Mouse (Mus musculus) frontal cortex, postnatal 36 days (tissue): ENCODE measurements around the gene Runx2.

Experiments used
- DNase-seq, 2 experiments: peaks; one replicate each; pipeline ENCODE4 v3.0.0; 2022; ENCODE audit warnings: low spot score in 2 of 2

The Runx2 gene

GRCm38 (mm10) chr17:44662080-44662706 is 152.4 kb downstream of the Runx2 start:
- DNase-seq, result no peak

GRCm38 (mm10) chr17:44660121-44660806 is 154.3 kb downstream of the Runx2 start:
- DNase-seq, result no peak

- DNase-seq, result no peak
These were observed 160.1 kb downstream of the Runx2 start for GRCm38 (mm10) chr17:44654503-44654902.

GRCm38 (mm10) chr17:44653081-44653480 is 161.5 kb downstream of the Runx2 start:
- DNase-seq, result no peak

- DNase-seq, result no peak
These were observed 162.5 kb downstream of the Runx2 start for GRCm38 (mm10) chr17:44652054-44652453.

- DNase-seq, result no peak
These were observed 163.0 kb downstream of the Runx2 start for GRCm38 (mm10) chr17:44651613-44652012.

GRCm38 (mm10) chr17:44650431-44650830 is 164.2 kb downstream of the Runx2 start:
- no peak for DNase-seq

- DNase-seq, result no peak
These were observed 165.5 kb downstream of the Runx2 start for GRCm38 (mm10) chr17:44649056-44649455.

GRCm38 (mm10) chr17:44647916-44648315 is 166.7 kb downstream of the Runx2 start:
- no peak for DNase-seq

GRCm38 (mm10) chr17:44645146-44645545 is 169.5 kb downstream of the Runx2 start:
- no peak for DNase-seq

- no peak for DNase-seq
These were observed 171.3 kb downstream of the Runx2 start for GRCm38 (mm10) chr17:44643260-44643659.

- no peak for DNase-seq
These were observed 172.5 kb downstream of the Runx2 start for GRCm38 (mm10) chr17:44642126-44642525.

- no peak for DNase-seq
These were observed 173.7 kb downstream of the Runx2 start for GRCm38 (mm10) chr17:44640910-44641309.

- no peak for DNase-seq
These were observed 175.2 kb downstream of the Runx2 start for GRCm38 (mm10) chr17:44639446-44639845.

- peak; percentile 53 to 71 for DNase-seq
These were observed 177.3 kb downstream of the Runx2 start for GRCm38 (mm10) chr17:44637181-44637880.

- no peak for DNase-seq
These were observed 180.1 kb downstream of the Runx2 start for GRCm38 (mm10) chr17:44634486-44634885.

GRCm38 (mm10) chr17:44633607-44634415 is 180.8 kb downstream of the Runx2 start:
- DNase-seq, result no peak

GRCm38 (mm10) chr17:44632941-44633340 is 181.7 kb downstream of the Runx2 start:
- no peak for DNase-seq

GRCm38 (mm10) chr17:44632292-44632691 is 182.3 kb downstream of the Runx2 start:
- DNase-seq, result no peak

GRCm38 (mm10) chr17:44631577-44631976 is 183.0 kb downstream of the Runx2 start:
- no peak for DNase-seq

- DNase-seq, result no peak
These were observed 187.3 kb downstream of the Runx2 start for GRCm38 (mm10) chr17:44627317-44627716.

- no peak for DNase-seq
These were observed 190.9 kb downstream of the Runx2 start for GRCm38 (mm10) chr17:44623707-44624106.
